Mouse (Mus musculus): Measurements from ENCODE around the gene Grm8. TPM values are rescaled to one million over a fixed set of nuclear protein-coding genes. Genes with fewer than 3 reads are reported as not detected.

The Grm8 gene
- total RNA-seq, 2 experiments from 2014 or later, result 0.21 to 0.43 TPM

GRCm38 (mm10) chr6:27646503-27646902 lies 488.5 kb downstream of the Grm8 start:
- DNase-seq (ENCODE audit: low spot score), result no peak

GRCm38 (mm10) chr6:27645054-27645453 lies 489.9 kb downstream of the Grm8 start:
- no peak for DNase-seq (ENCODE audit: low spot score)

- DNase-seq (ENCODE audit: low spot score), result no peak
These were observed 499.1 kb downstream of the Grm8 start for GRCm38 (mm10) chr6:27635898-27636297.

GRCm38 (mm10) chr6:27617472-27617871 lies 517.5 kb downstream of the Grm8 start:
- no peak for DNase-seq (ENCODE audit: low spot score)

GRCm38 (mm10) chr6:27580485-27580884 lies 554.5 kb downstream of the Grm8 start:
- DNase-seq (ENCODE audit: low spot score), result no peak

GRCm38 (mm10) chr6:27545516-27545915 lies 589.5 kb downstream of the Grm8 start:
- DNase-seq (ENCODE audit: low spot score), result no peak

- no peak for DNase-seq (ENCODE audit: low spot score)
These were observed 617.4 kb downstream of the Grm8 start for GRCm38 (mm10) chr6:27517620-27518019.

- no peak for DNase-seq (ENCODE audit: low spot score)
These were observed 674.0 kb downstream of the Grm8 start for GRCm38 (mm10) chr6:27460998-27461397.

- no peak for DNase-seq (ENCODE audit: low spot score)
These were observed 726.5 kb downstream of the Grm8 start for GRCm38 (mm10) chr6:27408473-27408872.

GRCm38 (mm10) chr6:27372416-27372815 lies 762.6 kb downstream of the Grm8 start:
- no peak for DNase-seq (ENCODE audit: low spot score)

GRCm38 (mm10) chr6:27371095-27371494 lies 763.9 kb downstream of the Grm8 start:
- DNase-seq (ENCODE audit: low spot score), result no peak

GRCm38 (mm10) chr6:27363775-27364174 lies 771.2 kb downstream of the Grm8 start:
- no peak for DNase-seq (ENCODE audit: low spot score)

- DNase-seq (ENCODE audit: low spot score), result no peak
These were observed 774.5 kb downstream of the Grm8 start for GRCm38 (mm10) chr6:27360440-27360839.

GRCm38 (mm10) chr6:27351147-27351546 lies 783.8 kb downstream of the Grm8 start:
- no peak for DNase-seq (ENCODE audit: low spot score)

- no peak for DNase-seq (ENCODE audit: low spot score)
These were observed 786.7 kb downstream of the Grm8 start for GRCm38 (mm10) chr6:27348272-27348671.

- DNase-seq (ENCODE audit: low spot score), result no peak
These were observed 788.7 kb downstream of the Grm8 start for GRCm38 (mm10) chr6:27346311-27346710.

- no peak for DNase-seq (ENCODE audit: low spot score)
These were observed 794.8 kb downstream of the Grm8 start for GRCm38 (mm10) chr6:27340131-27340530.

- DNase-seq (ENCODE audit: low spot score), result no peak
These were observed 816.4 kb downstream of the Grm8 start for GRCm38 (mm10) chr6:27318575-27318974.

- no peak for DNase-seq (ENCODE audit: low spot score)
These were observed 817.6 kb downstream of the Grm8 start for GRCm38 (mm10) chr6:27317422-27317821.

- no peak for DNase-seq (ENCODE audit: low spot score)
These were observed 819.0 kb downstream of the Grm8 start for GRCm38 (mm10) chr6:27316018-27316417.

- no peak for DNase-seq (ENCODE audit: low spot score)
These were observed 820.5 kb downstream of the Grm8 start for GRCm38 (mm10) chr6:27314273-27315009.

GRCm38 (mm10) chr6:27310401-27310800 lies 824.6 kb downstream of the Grm8 start:
- no peak for DNase-seq (ENCODE audit: low spot score)

GRCm38 (mm10) chr6:27305351-27305750 lies 829.6 kb downstream of the Grm8 start:
- DNase-seq (ENCODE audit: low spot score), result no peak

- no peak for DNase-seq (ENCODE audit: low spot score)
These were observed 870.0 kb downstream of the Grm8 start for GRCm38 (mm10) chr6:27264972-27265371.

Data from gastrocnemius, adult 18-20 months (tissue).